Mouse (Mus musculus): ENCODE results near the gene Rp2. TPM values are rescaled to one million over a fixed set of nuclear protein-coding genes. Genes with fewer than 3 reads are reported as not detected.

The Rp2 gene
- total RNA-seq, 2 experiments from 2014 or later = 10.4 TPM

- DNase-seq = peak; percentile 74 to 89
Observed at GRCm38 (mm10) chrX:20425140-20425838, 61.0 kb downstream of the Rp2 start, which contains the start of gene Jade3. Gene Jade3 (plus strand): TSS chrX:20425688.

GRCm38 (mm10) chrX:20425839-20426449 lies 61.7 kb downstream of the Rp2 start:
- peak; percentile 23 to 52 for DNase-seq

Other genes with a start within 250 kb of the Rp2 start
- gene Slc9a7, start 72.7 kb upstream of the Rp2 start, total RNA-seq (2021) = 1 to 10 TPM; 3.8 to 4.9 TPM
- 1 to 10 TPM; 2.0 to 2.1 TPM for gene Jade3, start 61.2 kb downstream of the Rp2 start, total RNA-seq (2021)
- under 1 TPM; 0.28 to 0.52 TPM for gene Rgn, start 185.3 kb downstream of the Rp2 start, total RNA-seq (2021)